Mouse (Mus musculus) lung, postnatal 4 days (tissue): ENCODE results near the gene Fpr-rs4.
"Not testable (repeated sequence)": the region's sequence is repeated elsewhere in the genome, so short reads cannot be mapped to it uniquely, and the experiment has no call there.

Experiments
- DNase-seq, 2 experiments: peaks; one replicate each; pipeline ENCODE4 v3.0.0; 2021

Gene Fpr-rs4

GRCm38 (mm10) chr17:18021433-18021832 lies at the start of gene Fpr-rs4:
Gene Fpr-rs4, plus strand, starts transcription at chr17:18021733.
- DNase-seq: no peak

GRCm38 (mm10) chr17:17973443-17973842 lies 48.1 kb upstream of the Fpr-rs4 start:
- DNase-seq: no peak

- DNase-seq: not testable (repeated sequence)
These were observed 40.3 kb upstream of the Fpr-rs4 start for GRCm38 (mm10) chr17:17981232-17981631.

- DNase-seq: no peak
These were observed 16.8 kb upstream of the Fpr-rs4 start for GRCm38 (mm10) chr17:18004752-18005151.

GRCm38 (mm10) chr17:18049124-18049523 lies 27.6 kb downstream of the Fpr-rs4 start, which contains the start of gene Vmn2r124:
Gene Vmn2r124, plus strand, starts transcription at chr17:18049424.
- DNase-seq: no peak
